Mouse (Mus musculus) kidney, postnatal 14 days (tissue): Measurements from ENCODE around the gene Adgrb3.
"Not testable (repeated sequence)": the region's sequence is repeated elsewhere in the genome, so short reads cannot be mapped to it uniquely, and the experiment has no call there.

Experiments used
- DNase-seq: peaks from one replicate; pipeline ENCODE4 v3.0.0; 2022; ENCODE audit warnings: mixed read lengths

Adgrb3 gene

DNA sequence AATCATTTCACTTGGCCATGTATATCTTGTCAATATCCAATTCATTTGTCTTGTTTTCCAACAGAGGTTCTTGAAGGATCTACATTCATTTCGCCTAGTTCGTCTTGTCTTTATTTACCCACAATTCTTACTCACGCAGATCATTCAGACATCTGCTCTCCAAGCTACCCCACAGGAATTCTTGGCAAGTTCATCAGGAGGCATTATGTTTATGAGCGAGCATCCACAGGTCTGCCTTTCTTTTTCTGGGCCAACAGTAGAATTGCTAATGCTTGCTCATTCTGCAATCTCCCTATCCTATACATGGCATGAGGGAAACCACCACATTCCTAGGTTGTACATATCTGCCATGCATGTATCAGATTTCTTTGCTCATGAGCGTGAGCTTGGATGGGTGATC lies 99.7 kb downstream of the Adgrb3 start:
- no peak for DNase-seq

DNA sequence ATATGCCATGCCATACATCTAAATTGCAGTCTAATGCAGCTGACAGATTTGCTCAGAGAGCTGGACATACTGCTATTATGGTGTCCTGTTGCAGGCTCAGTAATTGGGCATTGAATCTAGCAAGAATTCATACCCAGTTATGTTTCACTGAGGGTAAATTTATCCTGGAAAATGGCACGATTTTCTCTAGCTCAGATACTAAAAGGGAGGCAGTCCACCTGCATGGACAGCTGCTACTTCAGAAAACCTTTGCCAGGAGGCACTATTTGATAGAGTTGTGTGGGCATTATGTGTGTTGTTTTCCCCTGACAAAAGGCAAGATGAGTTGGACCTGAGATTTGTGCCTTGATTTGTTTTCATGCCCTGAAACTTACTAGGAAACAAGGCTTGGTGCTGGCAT lies 118.0 kb downstream of the Adgrb3 start:
- no peak for DNase-seq

DNA sequence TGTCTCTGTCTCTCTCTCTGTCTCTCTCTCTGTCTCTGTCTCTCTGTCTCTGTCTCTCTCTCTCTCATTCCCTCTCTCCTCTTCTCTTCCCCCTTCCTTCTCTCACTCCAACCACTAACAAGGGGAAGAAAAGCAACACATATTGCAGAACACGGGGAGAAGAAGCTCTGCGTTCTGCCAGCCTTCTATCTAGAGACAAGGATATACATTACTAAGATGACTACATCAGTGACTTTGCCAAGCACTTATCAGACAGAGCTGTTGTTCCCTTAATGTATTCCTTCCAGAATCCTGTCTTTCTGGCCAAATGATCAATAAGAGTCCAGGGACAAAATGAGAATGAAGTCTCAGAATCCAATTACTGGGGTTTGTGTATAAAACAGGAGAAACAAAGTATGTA lies 123.2 kb downstream of the Adgrb3 start:
- no peak for DNase-seq

DNA sequence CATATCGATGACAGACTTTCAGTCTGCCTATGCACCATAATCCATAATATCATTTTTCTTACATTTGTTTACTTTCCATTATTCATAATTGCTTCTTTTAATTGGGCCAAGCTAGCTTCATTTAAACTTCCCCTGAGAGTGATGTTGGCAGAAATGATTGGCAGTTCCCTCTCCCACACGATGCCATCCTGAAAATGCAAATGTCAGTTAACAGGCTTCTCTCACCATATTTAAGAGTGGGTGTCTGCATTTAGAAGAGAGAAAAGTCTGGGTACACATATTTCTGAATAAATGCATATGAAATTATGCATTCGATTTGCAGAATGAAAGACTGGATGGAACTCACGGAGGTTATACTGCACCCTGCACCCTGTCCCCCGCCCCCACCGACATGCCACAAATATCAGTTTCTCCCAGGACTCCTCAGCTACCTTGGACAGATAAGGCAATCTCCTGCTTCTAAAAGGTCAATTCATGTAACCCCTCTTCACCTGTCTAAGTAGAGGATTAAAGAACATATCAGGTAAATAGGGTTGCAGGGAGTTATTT lies 130.7 kb downstream of the Adgrb3 start:
- DNase-seq, result no peak

DNA sequence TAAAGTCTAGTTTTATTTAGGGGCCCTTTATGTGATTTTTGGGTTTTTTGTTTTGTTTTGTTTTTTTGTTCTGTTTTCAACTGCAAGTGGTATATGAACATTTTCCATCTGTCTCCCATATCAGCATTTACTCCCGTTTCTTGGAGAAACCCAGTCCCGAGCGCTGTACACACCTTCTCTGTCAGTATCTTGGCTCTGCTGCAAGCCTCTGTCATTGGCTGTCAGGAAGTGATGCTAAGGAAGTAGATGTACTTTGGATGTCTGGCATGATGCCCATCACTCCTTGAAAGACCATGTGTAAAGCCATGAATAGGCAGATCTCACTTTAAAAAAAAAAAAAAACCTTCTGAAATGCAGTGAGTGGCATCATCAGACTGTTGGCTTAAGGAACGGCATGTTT lies 132.3 kb downstream of the Adgrb3 start:
- peak; percentile 0 for DNase-seq

DNA sequence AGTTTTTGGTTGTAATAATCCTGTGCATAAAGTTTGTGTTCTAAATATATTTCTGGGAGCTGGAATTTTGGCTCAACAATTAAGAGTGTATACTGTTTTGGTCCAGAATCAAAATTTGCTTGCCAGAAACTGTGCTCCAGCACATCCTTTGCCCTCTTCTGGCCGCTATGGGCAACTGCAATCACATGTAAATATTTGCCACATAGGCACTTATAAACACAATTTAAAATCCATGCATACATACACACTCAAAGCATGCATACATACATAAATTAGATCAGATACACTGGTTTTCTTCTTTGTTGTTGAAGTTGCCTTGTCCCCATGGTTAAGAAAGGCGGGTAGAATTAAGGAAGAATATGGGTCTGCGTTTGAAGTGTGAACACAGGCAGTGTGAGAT lies 132.7 kb downstream of the Adgrb3 start:
- no peak for DNase-seq

DNA sequence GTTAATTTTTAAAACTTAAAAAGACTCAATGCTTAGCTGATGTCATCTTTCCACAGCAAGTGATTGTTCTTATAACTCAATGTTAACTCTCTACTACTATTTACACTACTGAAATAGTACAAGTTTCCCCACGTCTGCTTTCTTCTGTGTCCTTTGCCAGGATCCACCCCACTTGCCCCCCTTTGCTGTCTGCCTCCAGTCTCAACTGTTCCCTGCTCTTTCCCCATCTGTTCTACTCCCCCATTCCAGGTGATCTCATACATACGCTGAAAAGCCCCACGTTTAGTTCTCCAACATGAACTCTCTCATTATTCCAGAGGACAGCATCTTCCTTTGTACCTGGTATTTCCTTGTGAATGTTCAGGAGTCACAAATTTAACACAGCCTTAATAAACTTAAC lies 147.4 kb downstream of the Adgrb3 start:
- DNase-seq, result no peak

DNA sequence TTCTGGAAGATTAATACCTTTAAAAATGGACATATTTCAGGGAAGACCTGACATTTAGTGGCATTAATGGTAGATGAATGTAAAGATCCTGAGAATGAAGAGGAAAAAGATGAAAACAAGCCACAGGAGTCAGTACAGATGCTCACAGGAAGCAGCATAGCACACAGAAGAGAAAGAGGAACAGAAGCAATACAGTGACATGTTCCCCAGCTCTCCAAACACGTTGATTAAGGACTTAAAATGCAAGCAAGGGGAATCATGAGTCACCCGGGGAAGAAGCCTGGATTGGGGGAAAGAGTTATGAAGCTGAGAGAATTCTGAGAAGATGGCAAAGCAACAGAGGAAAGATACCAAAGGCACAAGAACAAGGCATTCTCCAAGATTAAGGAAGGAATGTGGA lies 149.9 kb downstream of the Adgrb3 start:
- DNase-seq, result no peak

DNA sequence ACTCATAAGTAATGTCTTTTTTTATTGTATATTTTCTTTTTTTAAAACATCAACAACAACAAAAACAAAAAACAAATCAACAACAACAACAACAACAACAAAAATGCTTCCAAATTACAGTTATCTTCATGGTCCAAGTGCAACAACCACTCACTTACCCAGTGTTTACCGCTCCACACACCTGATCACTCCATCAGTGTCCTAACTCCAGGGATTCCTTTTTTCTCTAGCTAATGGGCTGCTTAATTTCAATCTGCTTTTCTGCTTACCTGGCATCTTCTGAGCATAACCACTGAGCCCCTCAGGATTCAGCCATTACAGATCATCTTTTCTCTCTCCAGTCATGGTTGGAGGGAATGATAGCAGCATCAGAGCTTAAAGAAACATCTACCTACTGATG lies 176.8 kb downstream of the Adgrb3 start:
- no peak for DNase-seq

DNA sequence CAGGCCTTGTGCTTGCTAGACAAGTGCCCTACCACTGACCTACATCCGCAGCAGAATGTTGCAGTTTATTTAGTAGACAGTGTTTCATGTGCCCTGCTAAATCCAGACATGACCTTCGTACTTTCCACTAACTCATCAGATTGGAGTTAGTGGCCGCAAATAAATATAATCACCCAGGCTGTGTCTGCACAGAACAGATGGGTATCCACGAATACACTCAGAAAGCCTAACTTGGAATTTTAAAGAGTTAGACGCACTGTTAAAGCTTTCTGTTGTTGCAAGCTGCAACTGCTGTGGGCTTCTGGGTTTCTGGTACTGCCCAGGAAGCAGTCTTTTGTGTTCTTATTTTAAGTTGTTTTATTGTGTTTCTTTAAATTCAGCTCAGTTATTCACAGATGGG lies 185.3 kb downstream of the Adgrb3 start:
- no peak for DNase-seq

DNA sequence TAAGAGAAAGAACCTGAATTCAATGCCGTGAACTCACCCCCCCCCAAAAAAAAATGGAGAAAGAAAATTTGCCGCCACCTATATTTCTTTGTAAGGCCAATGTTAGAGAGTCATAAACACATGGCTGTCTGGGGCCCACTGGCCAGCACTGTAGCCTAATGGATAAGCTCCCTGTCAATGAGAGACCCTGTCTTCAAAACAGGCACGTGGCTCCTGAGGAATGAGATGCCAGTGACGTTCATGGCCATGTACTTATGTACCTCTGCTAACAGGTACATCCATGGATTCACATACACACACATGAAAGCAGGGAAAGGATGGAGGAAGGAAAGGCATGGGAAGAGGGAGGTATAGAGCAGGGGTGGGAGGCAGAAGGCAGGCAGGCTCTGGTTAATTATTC lies 208.0 kb downstream of the Adgrb3 start:
- DNase-seq, result no peak

DNA sequence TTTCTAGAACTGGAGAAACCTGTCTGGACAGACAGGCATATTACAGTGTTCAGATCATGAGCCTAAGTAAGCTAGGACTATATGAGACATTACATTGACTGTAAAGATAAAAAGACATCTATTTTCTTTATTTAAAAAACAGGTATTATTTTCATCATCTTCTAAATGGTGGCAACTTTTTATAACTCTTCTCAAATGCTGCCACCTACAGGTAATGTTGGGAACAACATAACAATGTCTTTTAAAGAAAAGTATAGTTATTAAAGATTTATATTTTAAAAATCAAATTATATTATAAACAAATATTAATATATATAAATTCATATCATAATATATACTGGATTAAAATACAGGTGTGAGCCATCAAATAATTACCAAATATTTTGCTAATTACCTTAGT lies 212.6 kb downstream of the Adgrb3 start:
- DNase-seq, result no peak

DNA sequence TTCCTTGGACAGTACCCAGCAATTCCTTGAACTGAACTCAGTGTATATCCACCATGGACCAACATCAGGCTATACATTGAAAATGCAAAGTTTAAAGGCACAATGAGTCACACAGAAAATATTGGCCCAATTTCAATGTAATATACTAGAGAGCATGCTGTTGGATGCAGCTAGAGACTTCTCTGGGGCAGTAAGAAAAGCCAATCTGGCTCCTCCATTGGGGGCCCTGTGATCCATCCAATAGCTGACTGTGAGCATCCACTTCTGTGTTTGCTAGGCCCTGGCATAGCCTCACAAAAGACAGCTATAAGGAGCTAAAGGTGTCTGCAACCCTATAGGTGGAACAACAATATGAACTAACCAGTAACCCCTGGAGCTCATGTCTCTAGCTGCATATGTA lies 218.7 kb downstream of the Adgrb3 start:
- not testable (repeated sequence) for DNase-seq

DNA sequence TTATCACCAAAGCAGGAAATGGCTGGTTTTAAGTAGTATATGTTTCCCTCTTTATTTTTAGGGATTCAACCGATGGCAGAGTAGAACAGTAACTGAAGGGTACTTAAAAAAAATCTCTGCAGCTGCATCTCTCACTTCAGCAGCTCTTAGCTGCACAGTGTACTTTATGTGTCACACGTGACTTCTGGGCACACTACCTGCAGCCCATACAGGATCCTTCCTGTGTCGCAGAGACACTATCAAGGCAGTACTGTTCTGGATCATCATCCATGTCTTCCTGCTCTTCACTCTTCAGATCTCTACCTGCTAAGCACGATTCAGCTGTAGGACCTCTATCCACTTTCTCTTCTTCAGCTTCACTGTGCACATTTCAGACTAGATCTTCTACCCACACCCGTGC lies 230.6 kb downstream of the Adgrb3 start:
- DNase-seq, result no peak

DNA sequence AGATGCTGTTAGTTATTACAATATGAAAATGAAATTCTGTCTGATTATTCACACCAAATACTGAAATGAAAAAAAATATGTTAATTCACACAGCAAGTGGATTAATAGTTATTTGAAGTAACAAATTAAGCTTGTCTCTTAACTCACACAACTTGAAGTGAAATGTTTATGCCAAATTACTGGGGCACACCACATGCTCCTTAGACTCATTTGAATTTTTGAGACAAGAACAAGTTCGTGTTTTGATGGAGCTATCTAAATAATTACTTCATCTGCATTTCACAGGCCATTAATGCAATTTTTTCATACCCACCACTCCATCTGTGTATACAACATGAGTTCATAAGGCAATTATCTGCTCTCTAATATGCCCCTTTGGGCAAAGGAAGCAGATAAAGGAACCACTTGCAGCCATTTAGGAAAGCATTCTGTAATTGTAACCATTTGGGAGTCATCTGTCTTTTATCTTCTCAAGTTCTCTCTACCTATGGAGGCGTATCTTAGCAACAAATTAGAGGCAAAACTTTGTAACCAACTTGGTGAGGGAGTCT lies 240.9 kb downstream of the Adgrb3 start:
- DNase-seq, result no peak

DNA sequence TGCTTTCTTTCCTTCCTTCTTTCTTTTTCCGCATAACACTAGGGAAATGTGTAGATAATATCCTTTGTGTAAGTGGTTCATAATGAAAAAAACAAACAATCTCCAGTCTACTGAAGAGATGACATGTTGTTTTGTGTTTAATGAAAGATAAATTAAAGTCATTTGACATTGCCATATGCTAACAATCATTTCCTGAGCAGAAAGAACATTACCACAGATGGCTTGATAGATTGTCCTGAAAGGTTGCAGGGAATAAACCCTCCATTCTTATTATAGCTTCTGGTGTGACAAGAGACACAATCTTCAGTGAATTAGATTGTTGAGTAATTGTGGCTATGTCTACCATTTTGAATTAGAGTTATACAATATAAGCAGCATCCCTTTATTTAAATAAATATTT lies 247.8 kb downstream of the Adgrb3 start:
- DNase-seq, result no peak

DNA sequence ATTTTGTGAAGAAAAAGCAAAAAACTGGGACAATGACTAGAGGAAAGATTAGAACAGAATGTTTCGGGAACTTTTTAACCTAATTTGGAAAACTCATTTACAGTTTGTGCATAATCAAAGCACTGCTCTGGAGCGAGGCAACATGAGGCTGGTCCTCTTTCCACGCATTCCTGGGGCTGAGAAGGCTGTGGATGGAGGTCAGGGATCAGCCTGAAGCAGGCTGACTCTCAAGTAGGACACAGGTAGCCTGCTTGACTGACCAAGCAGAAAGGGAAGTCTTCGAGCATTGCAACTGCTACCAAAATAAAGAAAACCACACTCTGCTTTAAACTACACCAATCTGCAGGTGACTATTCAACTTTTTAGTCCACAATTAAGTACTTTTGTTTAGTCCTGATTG lies 251.7 kb downstream of the Adgrb3 start:
- DNase-seq, result peak; percentile 3

DNA sequence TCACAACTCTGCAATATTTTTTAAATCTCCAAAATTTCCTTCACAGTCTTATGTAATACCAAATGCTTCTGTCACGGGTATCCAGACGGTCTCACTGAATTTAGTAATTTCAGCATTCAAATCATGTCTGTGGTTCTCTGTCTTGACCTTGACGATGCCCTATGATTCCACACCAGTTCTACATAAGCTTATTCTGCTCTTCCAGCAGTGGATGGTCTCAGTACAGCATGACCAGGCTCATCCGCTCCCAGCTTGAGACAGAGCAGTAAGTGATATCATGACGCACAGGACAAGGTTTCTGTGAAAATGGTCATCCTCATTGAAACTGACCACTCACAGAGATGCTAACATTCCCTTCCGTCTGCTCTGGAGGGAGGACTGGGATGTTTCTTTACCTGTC lies 252.9 kb downstream of the Adgrb3 start:
- DNase-seq, result no peak

DNA sequence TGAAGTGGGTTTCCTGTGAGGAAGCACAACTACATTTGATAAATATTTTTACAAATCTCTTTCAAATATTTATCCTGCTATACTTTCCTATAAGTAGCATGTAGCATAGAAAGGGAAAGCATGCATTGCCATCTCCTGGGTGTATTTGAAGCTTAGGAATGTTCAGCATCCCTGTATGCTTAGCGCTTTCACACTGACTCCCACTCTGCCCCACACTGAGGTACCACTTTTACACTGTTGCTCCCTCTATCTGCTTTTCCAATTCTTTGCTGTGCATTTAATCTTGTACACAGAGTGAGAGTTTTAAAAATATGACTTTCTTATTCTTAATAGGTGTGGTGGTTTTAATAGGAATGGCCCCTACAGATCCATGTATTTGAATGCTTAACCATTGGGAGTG lies 261.4 kb downstream of the Adgrb3 start:
- DNase-seq, result no peak

DNA sequence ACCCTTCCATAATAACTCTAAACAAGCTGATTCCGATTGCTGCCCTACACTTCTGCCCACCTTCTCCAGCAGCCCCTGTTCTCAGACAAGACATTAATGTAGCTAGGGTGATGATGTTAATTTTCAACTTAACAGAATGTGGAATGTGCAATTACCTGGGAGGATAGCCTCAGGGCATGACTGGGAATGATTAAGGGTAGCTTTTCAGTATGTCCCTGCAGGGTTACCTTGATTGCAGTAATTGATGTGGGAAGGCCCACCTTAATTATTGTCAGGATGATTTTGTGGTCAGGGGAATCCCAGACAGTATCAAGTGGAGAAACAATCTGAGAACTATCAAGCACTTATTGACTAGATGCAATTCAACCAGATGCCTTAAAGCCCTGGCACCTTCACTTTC lies 283.4 kb downstream of the Adgrb3 start:
- no peak for DNase-seq

DNA sequence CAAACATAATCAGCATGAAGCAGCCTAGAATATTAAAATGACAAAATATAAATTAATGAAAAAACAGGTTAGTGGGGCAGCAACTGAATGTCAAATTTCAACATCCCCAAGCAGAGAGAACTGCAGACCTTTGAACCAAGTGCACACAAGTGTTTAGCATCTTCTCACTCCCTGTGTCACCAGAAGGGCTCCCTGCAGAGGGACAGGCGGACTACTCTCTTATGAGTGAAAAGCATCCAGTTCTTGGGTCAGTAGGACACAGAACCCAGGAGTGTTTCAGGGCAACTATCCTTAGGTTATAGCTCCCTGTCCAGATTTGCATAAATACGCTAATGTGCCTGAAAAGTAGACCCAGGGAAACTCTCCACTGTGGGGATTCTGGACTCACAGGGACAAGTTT lies 285.6 kb downstream of the Adgrb3 start:
- DNase-seq, result no peak

DNA sequence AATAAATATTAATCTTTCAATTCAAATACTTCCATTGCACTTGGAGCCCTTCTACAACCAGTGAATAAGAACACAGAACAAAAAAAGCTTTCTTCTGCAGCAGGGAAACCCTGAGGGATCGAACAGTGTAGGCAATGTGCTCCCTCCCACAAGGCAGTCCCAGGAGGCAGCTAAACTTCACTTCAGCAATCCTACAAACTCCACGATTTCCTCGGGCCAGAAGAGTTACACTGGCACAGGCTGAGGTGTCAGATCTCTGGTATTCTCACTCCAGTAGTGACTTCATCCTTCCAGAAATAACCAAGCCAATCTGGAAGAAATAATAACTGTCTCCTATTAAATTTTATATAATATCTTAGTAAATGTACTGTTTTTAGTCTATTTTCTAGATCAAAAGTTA lies 286.6 kb downstream of the Adgrb3 start:
- DNase-seq, result no peak

DNA sequence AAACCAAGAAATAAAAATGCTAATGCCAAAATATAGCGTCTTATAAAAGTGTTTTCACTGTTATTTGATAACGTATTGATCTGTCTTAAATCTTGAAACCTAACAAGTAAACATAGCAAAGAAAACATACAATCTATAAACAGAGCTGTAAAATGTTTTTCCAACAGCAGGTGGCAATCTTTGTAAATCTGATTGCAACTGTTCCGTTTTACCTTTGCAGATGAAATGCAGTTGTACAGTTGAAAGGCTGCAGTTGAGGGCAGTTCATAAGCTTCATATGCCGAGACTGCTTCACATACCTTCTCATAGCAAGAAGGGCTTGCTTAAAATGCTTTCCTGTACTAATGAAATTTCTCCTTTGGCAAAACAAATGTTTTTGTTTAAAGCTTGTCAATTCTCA lies 302.5 kb downstream of the Adgrb3 start:
- no peak for DNase-seq

DNA sequence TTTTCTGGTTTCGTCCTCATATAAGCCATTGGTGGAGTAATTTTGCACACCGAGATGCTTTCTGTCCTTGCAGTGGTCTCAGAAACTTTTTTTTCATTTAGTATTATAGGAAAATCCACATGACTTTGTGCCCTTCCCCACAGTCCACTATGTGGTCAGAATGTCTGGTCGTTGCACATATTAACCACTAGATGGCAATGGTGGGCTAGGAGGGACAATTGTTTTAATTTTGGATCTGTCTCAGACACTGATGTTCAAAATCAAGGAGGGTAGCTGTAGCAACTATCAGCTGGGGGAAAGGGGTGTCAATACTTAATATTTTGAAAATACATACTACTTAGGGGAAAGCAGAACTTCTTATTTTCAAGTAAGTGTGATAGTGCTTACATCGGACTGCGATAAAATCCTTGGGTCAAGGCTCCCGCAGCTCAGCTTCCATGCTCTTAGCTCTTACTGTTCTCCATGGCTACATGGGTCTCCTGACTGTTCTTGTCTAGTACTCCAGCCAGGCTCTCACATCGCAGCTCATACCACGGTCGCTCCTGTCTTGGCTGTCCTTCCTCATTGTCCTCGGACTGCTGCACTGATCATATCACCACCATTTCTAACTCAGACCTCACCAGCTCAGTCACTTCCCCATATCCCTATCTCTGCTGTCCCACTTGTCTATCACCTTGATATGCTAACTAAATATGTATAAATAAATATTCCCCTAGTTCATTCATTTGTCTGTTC lies 319.0 kb downstream of the Adgrb3 start:
- DNase-seq, result peak; percentile 2

DNA sequence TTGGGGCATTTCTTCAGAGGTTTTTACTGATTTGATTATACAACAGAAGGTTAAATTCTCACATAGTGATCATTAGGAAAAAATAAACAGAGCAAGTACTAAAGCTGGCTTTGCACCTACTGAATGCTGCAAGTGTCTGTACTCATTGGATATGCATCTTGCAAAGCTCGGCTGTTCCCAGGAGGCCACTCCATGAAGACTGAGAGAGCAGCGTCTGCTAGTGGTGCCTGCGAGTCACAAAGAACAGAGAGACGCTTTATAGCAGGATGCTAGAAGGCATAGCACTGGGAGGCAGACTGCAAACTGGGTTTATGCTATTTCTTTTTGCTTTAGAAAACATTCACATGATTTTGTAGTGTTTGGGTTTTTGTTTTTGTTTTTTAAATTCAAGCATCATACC lies 325.2 kb downstream of the Adgrb3 start:
- no peak for DNase-seq
